In the genomic region with DNA sequence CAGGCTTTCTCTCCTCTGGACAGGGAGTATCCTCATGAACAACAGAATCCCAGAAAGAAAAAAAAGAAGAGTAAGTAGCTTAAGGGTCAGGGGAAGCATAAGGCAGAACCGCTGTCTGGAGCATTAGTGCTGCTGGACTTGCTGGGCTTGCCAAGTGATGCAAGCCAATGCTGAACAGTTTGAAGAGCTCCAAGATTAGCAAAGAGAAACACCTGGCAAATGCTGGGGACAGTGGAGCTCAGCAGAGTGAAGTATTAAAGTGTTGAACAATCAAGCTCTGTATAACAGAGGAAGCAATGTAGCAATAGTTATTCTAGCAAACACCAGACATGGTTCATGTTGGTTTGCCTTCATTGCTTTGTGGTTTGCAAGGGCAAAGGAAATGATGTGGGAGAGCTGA, we compare ENCODE assay signal across 17 mouse cellular contexts.
A peak's percentile ranks its signal among the peaks of the same experiment; 100 is the strongest.
DNase-seq lines count a peak whose midpoint lies in the region; ATAC-seq lines count a peak whose summit lies in the region.
"Had no signal": no experiment of that assay in that cellular context is flagged by ENCODE, and none has a peak within 500 bp of the region (broad histone marks: within the 10 kb centered on the region; RNA-seq: fewer than 3 reads in every experiment).

No protein-coding gene starts in this region.

- no peaks in the 10 kb centered on the region for H3K36me3 ChIP-seq in heart, embryonic 12.5 days
- H3K36me3 ChIP-seq in liver, embryonic 11.5 days (ENCODE audit: control insufficient read depth, insufficient read depth, low read length): no peaks in the 10 kb centered on the region
- H3K36me3 ChIP-seq: forebrain, embryonic 15.5 days; heart, embryonic 13.5 days; kidney, embryonic 15.5 days; limb, embryonic 12.5 days; liver, embryonic 13.5 days had no signal

- no peak overlapping the region for H3K4me2 ChIP-seq in heart, embryonic 12.5 days
- H3K4me2 ChIP-seq in liver, embryonic 11.5 days: no peak overlapping the region
- H3K4me2 ChIP-seq: forebrain, embryonic 15.5 days; heart, embryonic 13.5 days; kidney, embryonic 15.5 days; limb, embryonic 12.5 days; liver, embryonic 13.5 days had no signal

- ATAC-seq in heart, embryonic 12.5 days (ENCODE audit: insufficient number of reproducible peaks, low FRiP score): no peak
- no peak for ATAC-seq in granulocyte monocyte progenitor cell, adult 5-6 weeks (replicated peaks; ENCODE audit: poor library complexity, severe bottlenecking)
- ATAC-seq in liver, embryonic 11.5 days (replicated peaks; ENCODE audit: low FRiP score): no peak
- ATAC-seq: forebrain, embryonic 15.5 days; hindbrain, embryonic 16.5 days; intestine, embryonic 16.5 days; midbrain, embryonic 16.5 days; Patski had no signal

- no peak overlapping the region for H3K27ac ChIP-seq in heart, embryonic 12.5 days (ENCODE audit: poor library complexity, severe bottlenecking)
- no peak overlapping the region for H3K27ac ChIP-seq in liver, embryonic 11.5 days (ENCODE audit: low read depth, low read length)
- H3K27ac ChIP-seq: forebrain, embryonic 15.5 days; limb, embryonic 12.5 days; liver, embryonic 13.5 days had no signal

- WGBS in heart, embryonic 12.5 days: 76% methylated on average over 1 of the region's 1 CpGs
- 78% methylated on average over 1 of the region's 1 CpGs for WGBS in liver, embryonic 11.5 days

- no peak overlapping the region for H3K4me3 ChIP-seq in heart, embryonic 12.5 days
- no peak overlapping the region for H3K4me3 ChIP-seq in liver, embryonic 11.5 days (ENCODE audit: low read depth, low read length)
- H3K4me3 ChIP-seq: forebrain, embryonic 15.5 days; heart, embryonic 13.5 days; kidney, embryonic 15.5 days; limb, embryonic 12.5 days; liver, embryonic 13.5 days had no signal

- DNase-seq in heart, adult 18-20 months: peak; percentile 23 to 71
- DNase-seq in testis, postnatal 14 days (ENCODE audit: low spot score): peak; percentile 32
- DNase-seq in testis, postnatal 10 days (ENCODE audit: low spot score): no peak
- peak; percentile 91 for DNase-seq in gonadal fat pad, adult 2 months (ENCODE audit: low read depth)
- DNase-seq in liver, embryonic 11.5 days (ENCODE audit: low spot score): no peak
- DNase-seq: cerebellum, adult 9-10 months; liver, embryonic 13.5 days had no signal

- no peaks in the 10 kb centered on the region for H3K9me3 ChIP-seq in heart, embryonic 12.5 days (replicated peaks)
- no peaks in the 10 kb centered on the region for H3K9me3 ChIP-seq in liver, embryonic 11.5 days (ENCODE audit: control insufficient read depth, low read length)
- H3K9me3 ChIP-seq: forebrain, embryonic 15.5 days; heart, embryonic 13.5 days; kidney, embryonic 15.5 days; limb, embryonic 12.5 days; liver, embryonic 13.5 days had no signal

- no peaks in the 10 kb centered on the region for H3K27me3 ChIP-seq in heart, embryonic 12.5 days (replicated peaks)
- H3K27me3 ChIP-seq in liver, embryonic 11.5 days (replicated peaks; ENCODE audit: control insufficient read depth, insufficient read depth, low read length): no peaks in the 10 kb centered on the region
- H3K27me3 ChIP-seq: forebrain, embryonic 15.5 days; heart, embryonic 13.5 days; kidney, embryonic 15.5 days; limb, embryonic 12.5 days; liver, embryonic 13.5 days; Patski had no signal

- H3K9ac ChIP-seq in heart, embryonic 12.5 days: no peak overlapping the region
- H3K9ac ChIP-seq in liver, embryonic 11.5 days (ENCODE audit: low read depth, low read length): no peak overlapping the region
- H3K9ac ChIP-seq: forebrain, embryonic 15.5 days; heart, embryonic 13.5 days; kidney, embryonic 15.5 days; limb, embryonic 12.5 days; liver, embryonic 13.5 days had no signal

- peaks cover 18% of the 10 kb centered on the region for H3K4me1 ChIP-seq in heart, embryonic 12.5 days (replicated peaks)
- no peaks in the 10 kb centered on the region for H3K4me1 ChIP-seq in liver, embryonic 11.5 days (replicated peaks; ENCODE audit: control insufficient read depth, insufficient read depth, low read length)
- H3K4me1 ChIP-seq: forebrain, embryonic 15.5 days; liver, embryonic 13.5 days had no signal

Comparison
In these comparisons a context has a peak if more than half of its experiments do, and no peak if none do; other contexts are left out.
1. DNase-seq: peak in heart, adult 18-20 months (2 of 2), testis, postnatal 14 days (single experiment) and gonadal fat pad, adult 2 months (single experiment); none in testis, postnatal 10 days (single experiment) and liver, embryonic 11.5 days (single experiment).